27 mouse cellular contexts compared by ENCODE assay signal in the genomic region with DNA sequence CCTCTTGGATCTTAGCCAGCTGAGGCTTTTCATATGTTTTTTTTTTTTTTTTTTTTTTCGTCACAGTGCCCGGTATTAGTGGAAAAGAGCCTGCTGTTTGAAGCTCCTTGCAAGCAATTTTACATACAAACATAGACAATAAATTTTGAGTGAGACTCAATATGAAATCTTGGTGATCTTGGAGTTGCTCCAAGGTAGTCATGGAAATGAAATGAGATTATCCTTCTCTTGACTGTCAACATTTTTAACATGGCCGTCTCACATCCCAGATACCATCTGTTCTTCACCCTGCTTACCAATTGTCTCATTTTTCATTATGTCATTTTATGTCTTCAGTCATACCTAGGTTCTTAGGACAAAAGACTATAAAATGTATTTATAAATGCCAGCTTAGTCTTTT.
A peak's percentile ranks its signal among the peaks of the same experiment; 100 is the strongest.
DNase-seq lines count a peak whose midpoint lies in the region; ATAC-seq lines count a peak whose summit lies in the region.
"Had no signal": no experiment of that assay in that cellular context is flagged by ENCODE, and none has a peak within 500 bp of the region (broad histone marks: within the 10 kb centered on the region; RNA-seq: fewer than 3 reads in every experiment).

No protein-coding gene starts in this region.

- H3K9me3 ChIP-seq in forebrain, embryonic 14.5 days (replicated peaks; ENCODE audit: control insufficient read depth, low read length), result no peaks in the 10 kb centered on the region
- H3K9me3 ChIP-seq in forebrain, embryonic 11.5 days (ENCODE audit: control insufficient read depth, low read length), result no peaks in the 10 kb centered on the region
- H3K9me3 ChIP-seq: embryonic facial prominence, embryonic 15.5 days; G1E; heart, embryonic 10.5 days; midbrain, embryonic 13.5 days; neural tube, embryonic 13.5 days had no signal

- 51% methylated on average over 3 of the region's 3 CpGs for WGBS in forebrain, embryonic 14.5 days
- 84% methylated on average over 3 of the region's 3 CpGs for WGBS in forebrain, embryonic 11.5 days

- no peaks in the 10 kb centered on the region for H3K36me3 ChIP-seq in forebrain, embryonic 14.5 days (ENCODE audit: control insufficient read depth, insufficient read depth, low read length)
- no peaks in the 10 kb centered on the region for H3K36me3 ChIP-seq in forebrain, embryonic 11.5 days (ENCODE audit: control insufficient read depth, insufficient read depth, low read length)
- H3K36me3 ChIP-seq: embryonic facial prominence, embryonic 15.5 days; G1E; heart, embryonic 10.5 days; midbrain, embryonic 13.5 days; neural tube, embryonic 13.5 days had no signal

- no peaks in the 10 kb centered on the region for H3K27me3 ChIP-seq in forebrain, embryonic 14.5 days (replicated peaks; ENCODE audit: control insufficient read depth, insufficient read depth, low read length)
- H3K27me3 ChIP-seq in forebrain, embryonic 11.5 days (ENCODE audit: control insufficient read depth, insufficient read depth, low read length), result no peaks in the 10 kb centered on the region
- H3K27me3 ChIP-seq: CH12.LX; embryonic facial prominence, embryonic 15.5 days; midbrain, embryonic 13.5 days; neural tube, embryonic 13.5 days had no signal

- H3K4me3 ChIP-seq in forebrain, embryonic 14.5 days (ENCODE audit: low read depth, low read length), result no peak overlapping the region
- H3K4me3 ChIP-seq in forebrain, embryonic 11.5 days (ENCODE audit: low read depth, low read length), result no peak overlapping the region
- H3K4me3 ChIP-seq: embryonic facial prominence, embryonic 15.5 days; heart, embryonic 10.5 days; left cerebral cortex, adult 2 months; midbrain, embryonic 13.5 days; myocyte; neural tube, embryonic 13.5 days had no signal

- no peak overlapping the region for H3K4me2 ChIP-seq in forebrain, embryonic 14.5 days (ENCODE audit: low read length)
- no peak overlapping the region for H3K4me2 ChIP-seq in forebrain, embryonic 11.5 days (ENCODE audit: low read depth, low read length, severe bottlenecking)
- H3K4me2 ChIP-seq: embryonic facial prominence, embryonic 15.5 days; lung, embryonic 14.5 days; midbrain, embryonic 13.5 days; neural tube, embryonic 13.5 days had no signal

- H3K4me1 ChIP-seq in forebrain, embryonic 14.5 days (ENCODE audit: control insufficient read depth, insufficient read depth, low read length), result no peaks in the 10 kb centered on the region
- H3K4me1 ChIP-seq in forebrain, embryonic 11.5 days (replicated peaks; ENCODE audit: control insufficient read depth, insufficient read depth, low read length), result no peaks in the 10 kb centered on the region
- H3K4me1 ChIP-seq: embryonic facial prominence, embryonic 15.5 days; heart, embryonic 10.5 days; midbrain, embryonic 13.5 days; neural tube, embryonic 13.5 days had no signal

- H3K9ac ChIP-seq in forebrain, embryonic 14.5 days (ENCODE audit: low read length), result no peak overlapping the region
- H3K9ac ChIP-seq in forebrain, embryonic 11.5 days (ENCODE audit: low read length), result no peak overlapping the region
- H3K9ac ChIP-seq: embryonic facial prominence, embryonic 15.5 days; liver, embryonic 14.5 days; lung, embryonic 14.5 days; midbrain, embryonic 13.5 days; neural tube, embryonic 13.5 days had no signal

- DNase-seq in forebrain, embryonic 14.5 days (ENCODE audit: low spot score), result peak; percentile 70
- no peak for DNase-seq in forebrain, embryonic 11.5 days (ENCODE audit: low spot score)
- DNase-seq in layer of hippocampus, adult 9-11 months, result peak; percentile 8
- DNase-seq in layer of hippocampus, adult 11-12 months (ENCODE audit: low spot score), result no peak
- peak; percentile 39 for DNase-seq in brain, embryonic 18.5 days (ENCODE audit: low read depth, low spot score)
- DNase-seq in telencephalon, adult 2 months (ENCODE audit: low read depth, low spot score), result peak; percentile 12
- no peak for DNase-seq in right cerebral cortex, postnatal 14 days
- DNase-seq: adrenal gland, adult 8-10 months; B cell, adult 2 months; cerebellum, adult 9-11 months; embryo, embryonic 11 days; gastrocnemius, postnatal 10 days; kidney, postnatal 25 days; retina, postnatal 1 day; thymus, postnatal 25 days had no signal

- peak; percentile 54; the same call in 1 of the 2 replicates for ATAC-seq in forebrain, embryonic 14.5 days
- ATAC-seq in forebrain, embryonic 11.5 days (replicated peaks; ENCODE audit: low FRiP score), result no peak
- ATAC-seq: activated CD4-positive, CD25-positive, alpha-beta regulatory T cell, adult 4 months; intestine, postnatal 0 days; midbrain, embryonic 13.5 days had no signal

- no peak overlapping the region for H3K27ac ChIP-seq in forebrain, embryonic 14.5 days (ENCODE audit: low read depth, low read length)
- no peak overlapping the region for H3K27ac ChIP-seq in forebrain, embryonic 11.5 days (ENCODE audit: low read depth, low read length)
- H3K27ac ChIP-seq: embryonic facial prominence, embryonic 15.5 days; heart, embryonic 10.5 days; left cerebral cortex, adult 2 months; liver, embryonic 14.5 days; midbrain, embryonic 13.5 days; neural tube, embryonic 13.5 days had no signal

Comparison
In these comparisons a context has a peak if more than half of its experiments do, and no peak if none do; other contexts are left out.
1. DNase-seq: peak in forebrain, embryonic 14.5 days (single experiment), layer of hippocampus, adult 9-11 months (single experiment), brain, embryonic 18.5 days (single experiment) and telencephalon, adult 2 months (single experiment); none in forebrain, embryonic 11.5 days (single experiment), layer of hippocampus, adult 11-12 months (single experiment) and right cerebral cortex, postnatal 14 days (single experiment).